ENCODE assay signal across 15 mouse cellular contexts in the genomic region with DNA sequence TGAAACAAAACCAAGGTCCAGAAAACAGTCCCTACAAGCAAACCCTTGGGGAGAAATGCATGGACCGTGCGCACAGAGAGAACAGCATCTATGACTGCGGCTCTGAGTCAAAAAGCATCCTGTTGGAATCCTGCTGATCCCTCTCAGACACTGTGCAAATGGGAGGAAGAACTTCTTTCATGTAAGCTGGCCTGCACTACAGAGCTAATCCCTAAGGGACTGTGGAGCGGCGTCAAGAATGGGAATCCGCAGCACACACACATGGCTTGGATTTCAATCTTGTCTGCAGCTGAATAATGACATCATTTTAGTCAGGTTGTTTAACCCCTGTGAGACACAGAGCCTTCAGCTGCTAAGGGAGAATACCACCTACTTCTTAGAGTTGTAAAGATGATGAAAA. TPM values are rescaled to one million over a fixed set of nuclear protein-coding genes. Genes with fewer than 3 reads are reported as not detected.
A peak's percentile ranks its signal among the peaks of the same experiment; 100 is the strongest.
DNase-seq lines count a peak whose midpoint lies in the region; TF ChIP-seq lines count a peak whose summit lies in the region.
"Had no signal": no experiment of that assay in that cellular context is flagged by ENCODE, and none has a peak within 500 bp of the region (broad histone marks: within the 10 kb centered on the region; RNA-seq: fewer than 3 reads in every experiment).

No protein-coding gene starts in this region.

- H3K4me1 ChIP-seq in midbrain, embryonic 10.5 days = peaks cover 18% of the 10 kb centered on the region
- H3K4me1 ChIP-seq: megakaryocyte, embryonic 14.5 days had no signal

- WGBS in midbrain, embryonic 10.5 days = 55% methylated on average over 6 of the region's 6 CpGs

- no peak overlapping the region for H3K4me3 ChIP-seq in left cerebral cortex, adult 2 months
- H3K4me3 ChIP-seq in midbrain, embryonic 10.5 days = no peak overlapping the region
- H3K4me3 ChIP-seq: megakaryocyte, embryonic 14.5 days had no signal

- TF ChIP-seq CTCF in left cerebral cortex, adult 2 months (IDR thresholded peaks at IDR 0.05) = no peak

- H3K27ac ChIP-seq in left cerebral cortex, adult 2 months = peak overlapping the region; percentile 81
- 0 out of 2 replicates have a peak overlapping the region, but pooled peaks have one; percentile 4 for H3K27ac ChIP-seq in midbrain, embryonic 10.5 days (replicated peaks)

- no peaks in the 10 kb centered on the region for H3K27me3 ChIP-seq in midbrain, embryonic 10.5 days (ENCODE audit: low read depth, poor library complexity, severe bottlenecking)
- H3K27me3 ChIP-seq: megakaryocyte, embryonic 14.5 days had no signal

- no peaks in the 10 kb centered on the region for H3K36me3 ChIP-seq in midbrain, embryonic 10.5 days

- peak; percentile 3 for DNase-seq in embryo, embryonic 11.5 days (ENCODE audit: low read depth, low spot score)
- no peak for DNase-seq in embryo, embryonic 9.5 days (ENCODE audit: extremely low spot score)
- DNase-seq in left cerebral cortex, adult 2 months (ENCODE audit: extremely low spot score in 1 of 2, low spot score in 2 of 2) = no peak
- no peak for DNase-seq in left cerebral cortex, adult 9 months (ENCODE audit: low spot score in 2 of 2)
- DNase-seq in midbrain, embryonic 10.5 days (ENCODE audit: low spot score) = no peak
- no peak for DNase-seq in urinary bladder, postnatal 4 days (ENCODE audit: low spot score in 2 of 2)
- DNase-seq in adrenal gland, adult 2 months = no peak
- DNase-seq in heart, postnatal 36 days = no peak
- DNase-seq: cerebellum, adult 2 months; kidney, adult 2 months; layer of hippocampus, adult 9-11 months; lung, embryonic 14.5 days; spleen, adult 18-20 months had no signal

- no peaks in the 10 kb centered on the region for H3K9me3 ChIP-seq in midbrain, embryonic 10.5 days (replicated peaks)

- intact Hi-C loops in left cerebral cortex, adult 2 months (cut with DNase I) = no loop called here
- intact Hi-C loops in heart, postnatal 36 days (cut with DNase I) = no loop called here

RNA-seq across cellular contexts. Expression of a gene that starts 26.4 kb away (rescaled TPM):
- total RNA-seq in left cerebral cortex, adult 2 months (2021) = 100 to 1,000 TPM; 116 to 136 TPM
- 3.4 and 4.9 TPM in 2 replicates for polyA plus RNA-seq in midbrain, embryonic 10.5 days (2016; fragmentation: Nextera tagmentation; extraction: Ambion mirVana)
- 1 to 10 TPM; 1.9 to 2.8 TPM for total RNA-seq in adrenal gland, adult 2 months (2021)
- 2.9 and 3.2 TPM in 2 replicates for polyA plus RNA-seq in adrenal gland, adult 2 months (2012; rRNA removed)
- 1 to 10 TPM; 3.3 to 5.7 TPM for total RNA-seq in heart, postnatal 36 days (2021)
- total RNA-seq: granulocyte monocyte progenitor cell, adult 5-6 weeks had no signal

Comparison
In these comparisons a context has a peak if more than half of its experiments do, and no peak if none do; other contexts are left out.
1. RNA of a gene that starts 26.4 kb away (total RNA-seq): 116 to 136 TPM in left cerebral cortex, adult 2 months; 3.3 to 5.7 TPM in heart, postnatal 36 days and 1.9 to 2.8 TPM in adrenal gland, adult 2 months; every median in the first group is over 10 times any median in the second.